Mouse (Mus musculus) intestine, postnatal 0 days (tissue): ENCODE data around the gene Wdr66. TPM values are rescaled to one million over a fixed set of nuclear protein-coding genes. Genes with fewer than 3 reads are reported as not detected.

Source experiments
- ATAC-seq: fragments of 200-750 bp; cut with Nextera tagmentation; 2 replicates; pipeline ENCODE4 v1.8.0; 2017; ENCODE audit warnings: mild to moderate bottlenecking, moderate TSS enrichment, moderate library complexity
- H3K27ac ChIP-seq: fragments of 300-500 bp; sonication (generic); 2 replicates; pipeline ENCODE4 v1.5.1; 2014; ENCODE audit warnings: mild to moderate bottlenecking, low read depth, low read length, moderate library complexity
- H3K27me3 ChIP-seq: fragments of 300-500 bp; sonication (generic); replicated peaks from 2 replicates; pipeline ENCODE4 v1.6.1; 2014; ENCODE audit warnings: low read length, mixed read lengths; ENCODE audit not compliant: control insufficient read depth, insufficient read depth
- H3K36me3 ChIP-seq: fragments of 300-500 bp; sonication (generic); 2 replicates; pipeline ENCODE4 v1.6.1; 2014; ENCODE audit warnings: mild to moderate bottlenecking, moderate library complexity; ENCODE audit not compliant: control insufficient read depth, insufficient read depth
- H3K4me1 ChIP-seq: fragments of 300-500 bp; sonication (generic); replicated peaks from 2 replicates; pipeline ENCODE4 v1.6.1; 2014; ENCODE audit warnings: antibody characterized with exemption, low read length, mixed read lengths; ENCODE audit not compliant: control insufficient read depth, insufficient read depth
- H3K4me2 ChIP-seq: fragments of 300-500 bp; sonication (generic); replicated peaks from 2 replicates; pipeline ENCODE4 v1.6.1; 2014; ENCODE audit warnings: low read depth, mild to moderate bottlenecking, moderate library complexity
- H3K4me3 ChIP-seq: fragments of 300-500 bp; sonication (generic); 2 replicates; pipeline ENCODE4 v1.5.1; 2014; ENCODE audit warnings: low read depth, low read length
- H3K9ac ChIP-seq: fragments of 300-500 bp; sonication (generic); 2 replicates; pipeline ENCODE4 v1.6.1; 2014; ENCODE audit warnings: mild to moderate bottlenecking, low read depth, low read length
- H3K9me3 ChIP-seq: fragments of 300-500 bp; sonication (generic); 2 replicates; pipeline ENCODE4 v1.6.1; 2016; ENCODE audit warnings: mixed run types; ENCODE audit not compliant: control insufficient read depth
- CTCF ChIP-seq: sonication (generic); IDR thresholded peaks from 2 replicates; pipeline ENCODE4 v1.5.1; 2016; ENCODE audit warnings: low read depth, mild to moderate bottlenecking, control low read depth, antibody characterized with exemption, moderate library complexity
- WGBS: fragments of 180-500 bp; shearing (Covaris S2); extraction: QIAGEN DNeasy Blood & Tissue Kit; methylation state at CpG from one replicate; pipeline ENCODE4 v1.1.7; 2014; 5-methylcytosine and 5-hydroxymethylcytosine counted together
- polyA plus RNA-seq: library from polyadenylated mRNA; unstranded; fragments of >200 nt; fragmentation: Nextera tagmentation; extraction: Ambion mirVana; gene quantifications from 2 replicates; pipeline ENCODE4 v1.2.1, GENCODE M21; 2015

The Wdr66 gene
- polyA plus RNA-seq, 1 experiment from 2014 or later = 0.51 TPM

GRCm38 (mm10) chr5:123375793-123376452 lies 124.0 kb downstream of the Wdr66 start:
- Histone ChIP-seq H3K27ac (no peak overlapping the region), H3K4me3 (no peak overlapping the region), H3K4me2 (peak overlapping the region; percentile 41; the same call in 1 of the 2 replicates), H3K9me3 (no peaks in the 10 kb centered on the region), H3K4me1 (no peaks in the 10 kb centered on the region), H3K36me3 (peaks cover 27% of the 10 kb centered on the region), H3K9ac (no peak overlapping the region), H3K27me3 (no peaks in the 10 kb centered on the region)
- no peak for ATAC-seq
- 83% methylated on average over 6 of the region's 6 CpGs for WGBS
- no peak for TF ChIP-seq CTCF

GRCm38 (mm10) chr5:123376569-123376968 lies 124.7 kb downstream of the Wdr66 start:
- WGBS = 40% methylated on average over 10 of the region's 10 CpGs
- no peak for TF ChIP-seq CTCF
- Histone ChIP-seq H3K9ac (no peak overlapping the region), H3K4me3 (no peak overlapping the region), H3K4me2 (peak overlapping the region; percentile 41), H3K27me3 (no peaks in the 10 kb centered on the region), H3K9me3 (no peaks in the 10 kb centered on the region), H3K27ac (peak overlapping the region; percentile 35; the same call in 1 of the 2 replicates), H3K4me1 (no peaks in the 10 kb centered on the region), H3K36me3 (peaks cover 21% of the 10 kb centered on the region)
- 0 out of 2 replicates have a peak, but pooled peaks have one; percentile 19 for ATAC-seq

Other genes with a start within 250 kb of the Wdr66 start
- gene Orai1, start 237.0 kb upstream of the Wdr66 start, polyA plus RNA-seq = 36.8 and 42.5 TPM in 2 replicates
- 0.43 TPM in 1 of 2 replicates, not detected in the other for gene Morn3, start 205.1 kb upstream of the Wdr66 start, polyA plus RNA-seq
- 3.2 and 4.2 TPM in 2 replicates for gene Tmem120b, start 183.7 kb upstream of the Wdr66 start, polyA plus RNA-seq
- gene Rhof, start 119.4 kb upstream of the Wdr66 start, polyA plus RNA-seq = 17.0 TPM in 2 replicates
- 5.4 and 6.7 TPM in 2 replicates for gene Setd1b, start 109.9 kb upstream of the Wdr66 start, polyA plus RNA-seq
- 50.9 and 57.5 TPM in 2 replicates for gene Psmd9, start 82.7 kb upstream of the Wdr66 start, polyA plus RNA-seq
- gene Hpd, start 69.4 kb upstream of the Wdr66 start, polyA plus RNA-seq = 3.9 and 4.7 TPM in 2 replicates
- 4.2 and 4.7 TPM in 2 replicates for gene Bcl7a, start 91.7 kb downstream of the Wdr66 start, polyA plus RNA-seq
- gene Mlxip, start 142.7 kb downstream of the Wdr66 start, polyA plus RNA-seq = 17.8 and 18.4 TPM in 2 replicates
- not detected in 2 replicates for gene Lrrc43, start 237.2 kb downstream of the Wdr66 start, polyA plus RNA-seq
- not detected in 2 replicates for gene Il31, start 237.4 kb downstream of the Wdr66 start, polyA plus RNA-seq